ENCODE assay signal across 22 mouse cellular contexts in the genomic region with DNA sequence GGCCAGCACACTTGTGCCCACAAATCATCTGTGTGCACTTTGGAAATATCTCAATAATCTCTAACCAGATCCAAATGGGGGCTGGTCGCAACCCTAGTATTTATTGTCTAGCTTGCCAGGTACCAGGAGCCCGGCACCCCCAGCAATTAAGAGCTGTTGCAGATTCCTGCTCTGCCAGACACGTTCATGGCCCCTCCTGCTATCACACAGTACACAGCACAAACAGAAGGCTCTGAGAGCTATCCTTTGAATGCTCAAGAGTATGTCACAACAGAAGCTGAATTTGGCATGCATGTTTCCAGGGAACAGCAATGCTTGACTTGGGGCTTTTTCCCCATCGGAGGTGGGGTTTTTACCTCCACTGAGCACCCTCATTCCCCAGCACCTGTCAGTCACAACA.
DNase-seq lines count a peak whose midpoint lies in the region; TF ChIP-seq lines count a peak whose summit lies in the region.
"Had no signal": no experiment of that assay in that cellular context is flagged by ENCODE, and none has a peak within 500 bp of the region (broad histone marks: within the 10 kb centered on the region; RNA-seq: fewer than 3 reads in every experiment).

No protein-coding gene starts in this region.

- TF ChIP-seq POLR2A in brain, embryonic 14.5 days (IDR thresholded peaks at IDR 0.05; ENCODE audit: borderline replicate concordance, extremely low read depth, insufficient read depth, insufficient read length, poor library complexity, severe bottlenecking), result no peak

- no peak for TF ChIP-seq CTCF in brain, embryonic 14.5 days (IDR thresholded peaks at IDR 0.05; ENCODE audit: borderline replicate concordance, extremely low read depth, insufficient read depth, insufficient read length)

- peak; percentile 57 for DNase-seq in brain, adult 2 months (ENCODE audit: low read depth, low spot score)
- peak; percentile 78 for DNase-seq in brain, embryonic 14.5 days (ENCODE audit: low read depth)
- DNase-seq in layer of hippocampus, adult 18-20 months (ENCODE audit: low spot score in 2 of 2), result peak; percentile 59 to 82
- DNase-seq in layer of hippocampus, postnatal 10 days (ENCODE audit: low spot score in 2 of 2), result peak; percentile 19 to 29
- DNase-seq in lung, adult 18-20 months, result no peak
- no peak for DNase-seq in MN1 (ENCODE audit: low spot score)
- DNase-seq in ovary, postnatal 14 days (ENCODE audit: low spot score), result no peak
- DNase-seq: adrenal gland, adult 8-10 months; B cell, adult 2 months; cerebellum, adult 11 months; cerebellum, adult 9-10 months; cerebellum, postnatal 36 days; gastrocnemius, postnatal 10 days; heart, postnatal 14 days; kidney, adult 2 months; kidney, postnatal 4 days; left cerebral cortex, postnatal 4 days; liver, postnatal 0 days; right cerebral cortex, adult 18-20 months; right cerebral cortex, postnatal 4 days; thymus, adult 18-20 months; thymus, postnatal 25 days had no signal

Comparison
In these comparisons a context has a peak if more than half of its experiments do, and no peak if none do; other contexts are left out.
1. DNase-seq: peak in brain, adult 2 months (single experiment), brain, embryonic 14.5 days (single experiment), layer of hippocampus, adult 18-20 months (2 of 2) and layer of hippocampus, postnatal 10 days (2 of 2); none in lung, adult 18-20 months (0 of 2), MN1 (single experiment) and ovary, postnatal 14 days (single experiment).